Mouse (Mus musculus) lung, postnatal 25 days (tissue): ENCODE data around the gene Nmu.
A peak's percentile ranks its signal among the peaks of the same experiment; 100 is the strongest.

Experiments used
- DNase-seq: peaks from one replicate; pipeline ENCODE4 v3.0.0; 2022; ENCODE audit warnings: low spot score

The Nmu gene

GRCm38 (mm10) chr5:76363453-76364104 lies at the start of gene Nmu:
Gene Nmu (minus strand): TSS chr5:76363788.
- DNase-seq: no peak

GRCm38 (mm10) chr5:76411697-76412096 lies 48.1 kb upstream of the Nmu start:
- DNase-seq: peak; percentile 2

- no peak for DNase-seq
Measured at GRCm38 (mm10) chr5:76394382-76394781, 30.8 kb upstream of the Nmu start.

GRCm38 (mm10) chr5:76389041-76389795 lies 25.6 kb upstream of the Nmu start:
- DNase-seq: no peak

- DNase-seq: no peak
Measured at GRCm38 (mm10) chr5:76388474-76388873, 24.9 kb upstream of the Nmu start.

- DNase-seq: no peak
Measured at GRCm38 (mm10) chr5:76383673-76384072, 20.1 kb upstream of the Nmu start.

- no peak for DNase-seq
Measured at GRCm38 (mm10) chr5:76381836-76382235, 18.2 kb upstream of the Nmu start.

- DNase-seq: no peak
Measured at GRCm38 (mm10) chr5:76379216-76379615, 15.6 kb upstream of the Nmu start.

- DNase-seq: no peak
Measured at GRCm38 (mm10) chr5:76369215-76369840, 5.7 kb upstream of the Nmu start.

GRCm38 (mm10) chr5:76365406-76365805 lies 1.8 kb upstream of the Nmu start:
- peak; percentile 15 for DNase-seq

- DNase-seq: no peak
Measured at GRCm38 (mm10) chr5:76360786-76361185, 2.8 kb downstream of the Nmu start.

GRCm38 (mm10) chr5:76360057-76360456 lies 3.5 kb downstream of the Nmu start:
- DNase-seq: no peak

GRCm38 (mm10) chr5:76351953-76352611 lies 11.5 kb downstream of the Nmu start:
- DNase-seq: no peak

GRCm38 (mm10) chr5:76351537-76351936 lies 12.1 kb downstream of the Nmu start:
- no peak for DNase-seq

- DNase-seq: no peak
Measured at GRCm38 (mm10) chr5:76346137-76346536, 17.5 kb downstream of the Nmu start.

GRCm38 (mm10) chr5:76340931-76341330 lies 22.7 kb downstream of the Nmu start:
- no peak for DNase-seq

GRCm38 (mm10) chr5:76337100-76337499 lies 26.5 kb downstream of the Nmu start:
- no peak for DNase-seq

- no peak for DNase-seq
Measured at GRCm38 (mm10) chr5:76333833-76334232, 29.8 kb downstream of the Nmu start.

- DNase-seq: no peak
Measured at GRCm38 (mm10) chr5:76330953-76331352, 32.6 kb downstream of the Nmu start, which contains the start of gene Pdcl2. Gene Pdcl2 (minus strand): TSS chr5:76331156.

GRCm38 (mm10) chr5:76327296-76327695 lies 36.3 kb downstream of the Nmu start:
- no peak for DNase-seq

- no peak for DNase-seq
Measured at GRCm38 (mm10) chr5:76325113-76325512, 38.5 kb downstream of the Nmu start.
